Mouse (Mus musculus) gastrocnemius, adult 8-10 months (tissue): Measurements from ENCODE around the gene Tmem35b. TPM values are rescaled to one million over a fixed set of nuclear protein-coding genes. Genes with fewer than 3 reads are reported as not detected.
A peak's percentile ranks its signal among the peaks of the same experiment; 100 is the strongest.
"Not testable (repeated sequence)": the region's sequence is repeated elsewhere in the genome, so short reads cannot be mapped to it uniquely, and the experiment has no call there.

Experiments used
- DNase-seq, 2 experiments: peaks; one replicate each; pipeline ENCODE4 v3.0.0; 2022; ENCODE audit warnings: low spot score in 2 of 2
- total RNA-seq, 4 experiments: library from RNA; stranded (reverse); gene quantifications; 2 replicates each; pipeline ENCODE4 v1.2.4; 2022

Gene Tmem35b
- total RNA-seq, result 1 to 10 TPM in 3 of 4 experiments, under 1 TPM in 1; 0.70 to 1.2 (median 1.0) TPM

DNA sequence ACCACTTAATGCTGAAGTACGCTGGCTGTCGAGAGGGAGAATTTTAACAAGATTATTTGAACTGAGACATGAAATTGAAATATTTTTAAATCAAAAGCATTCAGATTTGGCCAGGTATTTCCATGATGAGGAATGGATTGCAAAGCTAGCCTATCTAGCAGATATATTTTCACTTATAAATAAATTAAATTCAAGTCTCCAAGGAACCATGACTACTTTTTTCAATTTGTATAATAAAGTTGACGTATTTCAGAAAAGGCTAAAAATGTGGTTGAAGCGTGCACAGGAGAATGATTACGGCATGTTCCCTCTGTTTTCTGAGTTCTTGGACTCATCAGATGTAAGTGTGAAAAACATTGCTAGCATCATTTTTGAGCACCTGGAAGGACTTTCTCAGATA, at the start of gene Tmem35b:
Gene Tmem35b (plus strand): TSS at position 301 of the 400 bp plus-strand sequence.
- no peak for DNase-seq

DNA sequence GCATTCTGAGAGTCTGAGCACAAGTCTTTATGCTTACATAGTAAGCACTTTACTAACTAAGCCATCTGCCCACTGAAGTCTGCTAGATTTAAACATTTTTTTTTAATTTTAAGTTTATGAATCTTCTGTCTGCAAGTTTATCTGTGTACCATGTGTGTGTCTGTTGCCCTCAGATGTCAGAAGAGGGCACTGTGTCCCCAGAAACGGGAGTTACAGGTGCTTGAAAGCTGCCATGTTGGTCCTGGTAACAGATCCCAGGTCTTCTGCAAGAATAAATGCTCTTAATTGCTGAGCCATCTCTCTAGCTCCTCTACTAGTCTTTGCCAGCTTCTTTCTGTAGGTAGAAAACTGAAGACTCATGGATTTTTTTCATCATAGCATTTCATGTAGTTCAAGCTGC, 48.6 kb upstream of the Tmem35b start:
- DNase-seq, result no peak

DNA sequence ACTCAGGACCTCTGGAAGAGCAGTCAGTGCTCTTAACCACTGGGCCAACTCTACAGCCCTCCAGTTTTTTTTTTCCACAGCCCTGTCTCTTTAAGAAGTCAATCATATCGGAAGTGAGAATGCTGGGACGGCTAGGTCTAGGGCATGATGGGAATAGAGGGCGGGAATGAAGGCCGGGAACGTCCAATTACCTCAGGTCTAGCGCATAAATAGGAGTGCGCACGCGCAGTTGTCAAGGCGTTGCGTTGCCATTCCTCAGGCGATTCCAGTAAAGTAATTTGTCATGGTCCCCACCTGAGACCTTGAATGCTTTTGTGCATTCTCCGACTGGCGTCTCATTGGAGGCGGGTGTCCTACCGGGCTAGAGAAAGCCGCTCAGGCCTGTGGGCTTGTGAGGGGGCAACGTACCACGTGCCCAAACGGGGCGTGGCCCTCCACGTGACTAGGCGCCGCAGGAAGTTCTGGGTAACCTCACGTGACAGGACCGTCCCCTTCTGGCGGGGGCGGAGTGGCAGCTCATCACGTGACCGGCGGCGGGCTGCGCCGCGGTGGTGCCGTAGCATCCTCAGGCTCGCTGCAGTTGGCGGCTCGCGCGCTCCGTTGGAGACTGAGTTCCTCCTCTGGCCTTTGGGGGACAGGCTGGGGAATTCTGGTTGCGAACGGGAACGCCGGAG, 46.5 kb upstream of the Tmem35b start, which contains the start of gene Zmym6:
Gene Zmym6 (plus strand): TSS at position 509 of the 674 bp plus-strand sequence.
- peak; percentile 85 to 91 for DNase-seq

DNA sequence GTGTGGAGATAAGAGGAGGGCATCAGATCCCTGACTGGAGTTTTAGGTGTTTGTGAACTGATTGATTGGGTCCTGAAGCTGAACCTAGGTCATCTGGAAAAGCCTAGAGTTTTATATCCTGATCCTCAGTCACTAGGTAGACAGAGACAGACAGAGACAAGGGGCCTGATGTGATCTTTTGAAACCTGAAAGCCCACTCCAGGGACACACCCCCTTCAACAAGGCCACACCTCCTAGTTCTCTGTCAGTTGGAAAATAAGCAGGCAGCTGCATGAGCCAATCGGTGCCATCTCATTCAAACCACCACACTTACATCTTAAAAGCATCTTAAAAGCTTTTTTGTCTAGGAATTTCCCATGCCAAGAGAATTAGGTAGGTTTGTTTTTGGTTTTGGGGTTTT, 42.7 kb upstream of the Tmem35b start:
- DNase-seq, result no peak

DNA sequence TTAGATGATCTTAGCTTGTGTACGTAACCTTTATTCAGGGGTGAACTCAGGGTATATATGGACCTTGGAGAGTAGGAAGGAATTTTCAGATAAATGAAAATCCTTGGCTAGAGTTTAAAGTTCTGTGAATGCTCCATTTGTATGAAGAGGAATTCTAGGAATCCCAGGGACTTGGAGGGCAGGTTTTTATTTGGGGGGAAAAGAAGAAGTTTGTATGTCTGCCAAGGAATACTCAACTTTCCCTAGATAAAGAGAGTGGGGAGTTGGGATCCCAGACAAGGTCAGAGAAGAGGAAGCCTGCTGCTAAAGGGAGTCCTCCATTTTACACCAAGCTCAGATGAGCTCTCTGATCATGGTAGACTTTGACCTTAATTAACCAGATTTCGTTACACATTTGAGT, 40.4 kb upstream of the Tmem35b start:
- DNase-seq, result no peak

- DNase-seq, result no peak
Measured at GRCm38 (mm10) chr4:127085761-127086160, 37.7 kb upstream of the Tmem35b start.

GRCm38 (mm10) chr4:127091188-127091587, 32.3 kb upstream of the Tmem35b start:
- no peak for DNase-seq

GRCm38 (mm10) chr4:127095090-127095489, 28.4 kb upstream of the Tmem35b start:
- DNase-seq, result no peak

- DNase-seq, result not testable (repeated sequence)
Measured at GRCm38 (mm10) chr4:127099552-127099951, 23.9 kb upstream of the Tmem35b start.

DNA sequence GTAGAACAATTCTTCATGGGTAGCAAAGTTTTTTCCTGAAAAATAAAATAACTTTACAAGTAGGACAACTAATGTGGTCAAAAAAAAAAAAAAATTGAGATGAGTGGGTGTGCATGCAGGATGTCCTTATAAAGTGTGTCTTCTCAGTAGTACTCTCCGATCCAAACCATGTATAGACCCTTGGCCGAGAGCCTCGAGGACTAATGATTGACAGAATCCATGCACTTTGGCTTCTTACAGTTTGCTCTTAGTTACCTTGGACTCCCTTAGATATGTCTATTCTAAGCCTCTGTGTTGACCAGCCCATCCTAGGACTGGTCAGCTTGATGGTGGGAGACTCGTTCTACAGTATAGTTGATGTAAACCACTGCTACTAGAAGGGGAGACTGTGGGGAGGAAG, 15.9 kb upstream of the Tmem35b start:
- DNase-seq, result no peak

- no peak for DNase-seq
Measured at GRCm38 (mm10) chr4:127110570-127110969, 12.9 kb upstream of the Tmem35b start.

DNA sequence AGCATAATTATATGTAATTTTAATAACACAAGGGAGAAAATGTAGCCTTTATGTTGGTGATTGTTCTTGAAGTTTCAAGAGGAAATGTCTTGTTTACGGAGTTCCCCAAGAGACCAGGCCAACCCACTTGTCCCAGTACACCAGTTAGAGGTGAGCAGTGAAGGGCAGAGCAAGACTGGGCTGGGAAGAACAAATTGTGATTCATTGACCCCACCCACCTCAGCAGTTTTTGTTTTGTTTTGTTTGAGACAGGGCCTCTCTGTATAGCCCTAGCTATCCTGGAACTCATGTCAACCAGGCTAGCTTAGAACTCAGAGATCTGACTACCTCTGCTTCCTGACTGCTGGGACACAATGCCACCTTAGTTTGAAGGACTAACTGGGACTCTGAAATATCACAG, 840 bp downstream of the Tmem35b start:
- DNase-seq, result no peak

- peak; percentile 56 to 64 for DNase-seq
Measured at GRCm38 (mm10) chr4:127125834-127126463, 2.5 kb downstream of the Tmem35b start.

DNA sequence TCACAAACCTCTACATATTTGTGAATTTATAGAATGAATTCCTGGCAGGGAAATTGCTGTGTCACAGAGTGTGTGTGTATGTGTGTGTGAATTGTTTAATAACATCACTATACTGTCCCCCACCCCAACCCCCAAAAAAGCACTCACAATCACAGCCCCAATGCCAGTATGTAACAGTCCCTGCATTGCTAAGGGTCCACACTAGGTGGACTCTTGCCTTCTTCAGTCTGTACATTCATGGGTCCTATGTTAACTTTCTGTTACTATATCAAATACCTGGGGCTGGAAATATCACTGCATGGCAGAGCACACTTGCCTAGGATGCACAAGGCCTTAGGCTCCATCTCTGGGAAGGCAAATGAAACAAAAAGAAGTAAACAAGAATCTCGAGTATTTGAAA, 11.2 kb downstream of the Tmem35b start:
- DNase-seq, result no peak

GRCm38 (mm10) chr4:127137591-127137990, 14.1 kb downstream of the Tmem35b start:
- no peak for DNase-seq

- no peak for DNase-seq
Measured at GRCm38 (mm10) chr4:127138486-127138885, 15.0 kb downstream of the Tmem35b start.

DNA sequence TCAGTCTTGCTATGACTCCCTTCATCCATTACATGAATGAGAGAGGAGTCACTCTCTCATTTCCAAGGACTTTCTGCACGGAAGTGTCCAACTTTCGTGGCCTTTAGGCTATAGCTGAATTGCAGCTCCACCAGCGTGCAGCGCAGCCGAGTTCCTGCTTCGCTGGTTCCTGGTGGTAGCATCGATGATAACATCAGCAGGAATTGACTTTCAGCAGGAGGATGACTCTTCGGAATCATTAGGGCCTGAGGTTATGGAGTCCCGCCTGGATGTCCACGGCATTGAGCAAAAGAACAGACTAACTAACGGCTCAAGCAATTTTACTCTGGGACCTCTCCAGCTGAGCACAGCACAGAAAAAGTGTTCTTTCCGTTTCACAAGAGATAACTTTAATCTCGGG, 26.5 kb downstream of the Tmem35b start:
- no peak for DNase-seq

DNA sequence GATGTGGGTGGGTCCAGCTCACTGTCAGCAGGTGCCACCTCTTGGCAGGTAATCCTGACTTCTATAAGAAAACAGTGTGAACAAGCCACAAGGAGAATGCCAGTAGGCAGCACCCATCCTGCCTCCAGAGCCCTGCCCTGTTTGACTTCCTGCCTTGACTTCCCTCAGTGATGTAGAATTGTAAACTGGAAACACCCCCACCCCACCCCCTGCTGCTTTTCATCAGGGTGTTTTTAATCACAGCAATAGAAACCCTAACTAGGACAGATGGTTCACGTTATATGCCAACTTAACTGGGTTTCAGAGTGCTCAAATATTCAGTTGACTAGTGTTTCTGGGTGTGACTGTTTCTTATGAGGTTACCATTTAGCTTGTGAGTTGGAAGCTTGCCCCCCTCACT, 29.9 kb downstream of the Tmem35b start:
- DNase-seq, result no peak

GRCm38 (mm10) chr4:127155757-127156156, 32.3 kb downstream of the Tmem35b start:
- no peak for DNase-seq

GRCm38 (mm10) chr4:127157746-127158145, 34.3 kb downstream of the Tmem35b start:
- no peak for DNase-seq

- no peak for DNase-seq
Measured at GRCm38 (mm10) chr4:127163926-127164325, 40.4 kb downstream of the Tmem35b start.

GRCm38 (mm10) chr4:127167096-127167495, 43.6 kb downstream of the Tmem35b start:
- DNase-seq, result no peak

- DNase-seq, result no peak
Measured at GRCm38 (mm10) chr4:127167731-127168130, 44.2 kb downstream of the Tmem35b start.
